Mouse (Mus musculus): ENCODE data around the gene Fam57a. TPM values are rescaled to one million over a fixed set of nuclear protein-coding genes. Genes with fewer than 3 reads are reported as not detected.

Gene Fam57a
- polyA plus RNA-seq, 1 experiment = 13.6 TPM

DNA sequence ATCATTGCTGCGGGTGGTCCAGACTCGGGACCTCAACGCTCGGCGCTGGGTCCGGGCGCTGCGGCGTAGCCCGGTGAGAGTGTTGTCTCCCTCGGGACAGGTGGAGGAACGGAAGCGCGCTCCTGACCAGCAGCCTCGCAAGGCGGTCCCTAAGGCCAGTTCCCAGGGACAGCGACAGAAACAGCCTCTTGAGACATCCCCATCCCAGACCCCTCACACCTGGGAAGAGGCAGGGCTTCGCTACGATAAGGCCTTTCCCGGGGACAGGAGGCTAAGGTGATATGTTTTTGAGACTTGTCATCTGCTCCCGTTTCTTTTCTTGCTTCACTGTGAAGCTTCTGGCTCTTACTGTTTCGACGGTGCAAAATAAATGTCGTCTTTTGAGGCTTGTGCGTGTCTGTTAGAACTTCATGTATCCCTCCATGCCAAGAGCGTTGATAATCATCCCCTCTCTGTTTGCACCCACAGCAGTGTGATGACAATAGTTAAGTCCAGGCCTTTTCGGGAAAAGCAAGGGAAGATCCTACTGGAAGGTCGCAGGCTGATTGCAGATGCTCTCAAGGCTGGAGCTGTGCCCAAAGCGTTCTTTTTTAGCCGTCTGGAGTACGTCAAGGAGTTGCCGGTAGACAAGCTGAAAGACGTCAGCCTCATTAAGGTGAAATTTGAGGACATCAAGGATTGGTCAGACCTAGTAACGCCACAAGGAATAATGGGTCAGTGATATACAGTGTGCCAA is 64.5 kb downstream of the Fam57a start:
- H3K36me3 ChIP-seq (ENCODE audit: control insufficient read depth, insufficient read depth, low read length) = peaks cover 19% of the 10 kb centered on the region
- no peak overlapping the region for H3K27ac ChIP-seq (ENCODE audit: insufficient read depth, low read depth, low read length)
- peak overlapping the region; percentile 97 for H3K4me3 ChIP-seq (ENCODE audit: low read depth, low read length)
- no peaks in the 10 kb centered on the region for H3K27me3 ChIP-seq (ENCODE audit: control insufficient read depth, insufficient read depth, low read length)
- 1% methylated on average over 34 of the region's 34 CpGs for WGBS
- H3K4me1 ChIP-seq (ENCODE audit: control insufficient read depth, insufficient read depth, insufficient read length, low read length) = no peaks in the 10 kb centered on the region; the same call in 1 of the 2 replicates
- TF ChIP-seq POLR2A (IDR thresholded peaks at IDR 0.05; ENCODE audit: low read depth, low read length) (no peak; the same call in 1 of the 2 replicates), CTCF (IDR thresholded peaks at IDR 0.05; ENCODE audit: extremely low read depth, insufficient read length, insufficient replicate concordance, low read depth, low read length) (no peak)

GRCm38 (mm10) chr11:76246439-76246838 is 67.0 kb downstream of the Fam57a start:
- H3K36me3 ChIP-seq (ENCODE audit: control insufficient read depth, insufficient read depth, low read length) = peaks cover 25% of the 10 kb centered on the region
- H3K4me1 ChIP-seq (ENCODE audit: control insufficient read depth, insufficient read depth, insufficient read length, low read length) = no peaks in the 10 kb centered on the region; the same call in 1 of the 2 replicates
- TF ChIP-seq POLR2A (IDR thresholded peaks at IDR 0.05; ENCODE audit: low read depth, low read length) (no peak), CTCF (IDR thresholded peaks at IDR 0.05; ENCODE audit: extremely low read depth, insufficient read length, insufficient replicate concordance, low read depth, low read length) (no peak)
- H3K27me3 ChIP-seq (ENCODE audit: control insufficient read depth, insufficient read depth, low read length) = no peaks in the 10 kb centered on the region
- H3K27ac ChIP-seq (ENCODE audit: insufficient read depth, low read depth, low read length) = no peak overlapping the region
- no peak overlapping the region for H3K4me3 ChIP-seq (ENCODE audit: low read depth, low read length)

DNA sequence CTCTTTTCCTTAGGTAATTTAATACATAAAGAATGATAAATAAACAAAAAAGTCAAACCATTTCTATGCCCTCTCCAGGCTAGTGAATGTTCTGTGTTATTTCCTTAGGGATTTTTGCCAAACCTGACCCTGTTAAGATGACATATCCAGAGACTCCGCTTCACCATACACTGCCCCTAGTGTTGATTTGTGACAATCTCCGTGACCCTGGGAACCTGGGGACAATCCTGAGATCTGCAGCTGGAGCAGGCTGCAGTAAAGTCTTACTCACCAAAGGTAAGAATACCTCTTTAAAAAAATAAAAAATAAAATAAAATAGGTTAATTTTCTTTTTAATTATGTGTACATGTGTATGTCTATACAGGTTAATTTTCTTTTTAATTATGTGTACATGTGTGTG is 67.8 kb downstream of the Fam57a start:
- no peak for TF ChIP-seq CTCF (IDR thresholded peaks at IDR 0.05; ENCODE audit: extremely low read depth, insufficient read length, insufficient replicate concordance, low read depth, low read length)
- TF ChIP-seq POLR2A (IDR thresholded peaks at IDR 0.05; ENCODE audit: low read depth, low read length) = no peak
- no peak overlapping the region for H3K27ac ChIP-seq (ENCODE audit: insufficient read depth, low read depth, low read length)
- H3K4me3 ChIP-seq (ENCODE audit: low read depth, low read length) = no peak overlapping the region
- no peaks in the 10 kb centered on the region for H3K27me3 ChIP-seq (ENCODE audit: control insufficient read depth, insufficient read depth, low read length)
- H3K36me3 ChIP-seq (ENCODE audit: control insufficient read depth, insufficient read depth, low read length) = peaks cover 25% of the 10 kb centered on the region
- 39% methylated on average over 2 of the region's 2 CpGs for WGBS
- H3K4me1 ChIP-seq (ENCODE audit: control insufficient read depth, insufficient read depth, insufficient read length, low read length) = no peaks in the 10 kb centered on the region; the same call in 1 of the 2 replicates

GRCm38 (mm10) chr11:76252036-76252435 is 72.6 kb downstream of the Fam57a start:
- Histone ChIP-seq H3K27me3 (ENCODE audit: control insufficient read depth, insufficient read depth, low read length) (no peaks in the 10 kb centered on the region), H3K36me3 (ENCODE audit: control insufficient read depth, insufficient read depth, low read length) (peaks cover 25% of the 10 kb centered on the region), H3K27ac (ENCODE audit: insufficient read depth, low read depth, low read length) (no peak overlapping the region), H3K4me3 (ENCODE audit: low read depth, low read length) (no peak overlapping the region), H3K4me1 (ENCODE audit: control insufficient read depth, insufficient read depth, insufficient read length, low read length) (no peaks in the 10 kb centered on the region)
- TF ChIP-seq POLR2A (IDR thresholded peaks at IDR 0.05; ENCODE audit: low read depth, low read length) = no peak
- no peak for TF ChIP-seq CTCF (IDR thresholded peaks at IDR 0.05; ENCODE audit: extremely low read depth, insufficient read length, insufficient replicate concordance, low read depth, low read length)
- 50% methylated on average over 3 of the region's 3 CpGs for WGBS

- no peaks in the 10 kb centered on the region for H3K27me3 ChIP-seq (ENCODE audit: control insufficient read depth, insufficient read depth, low read length)
- no peak for TF ChIP-seq POLR2A (IDR thresholded peaks at IDR 0.05; ENCODE audit: low read depth, low read length)
- peak; percentile 96; the same call in 1 of the 2 replicates for TF ChIP-seq CTCF (IDR thresholded peaks at IDR 0.05; ENCODE audit: extremely low read depth, insufficient read length, insufficient replicate concordance, low read depth, low read length)
- H3K4me3 ChIP-seq (ENCODE audit: low read depth, low read length) = no peak overlapping the region
- 0 out of 2 replicates have a peak overlapping the region, but pooled peaks have one; percentile 8 for H3K27ac ChIP-seq (ENCODE audit: insufficient read depth, low read depth, low read length)
- WGBS = 66% methylated on average over 5 of the region's 5 CpGs
- peaks cover 22% of the 10 kb centered on the region for H3K36me3 ChIP-seq (ENCODE audit: control insufficient read depth, insufficient read depth, low read length)
- no peaks in the 10 kb centered on the region for H3K4me1 ChIP-seq (ENCODE audit: control insufficient read depth, insufficient read depth, insufficient read length, low read length)
Measured at GRCm38 (mm10) chr11:76253145-76253917, 73.9 kb downstream of the Fam57a start.

DNA sequence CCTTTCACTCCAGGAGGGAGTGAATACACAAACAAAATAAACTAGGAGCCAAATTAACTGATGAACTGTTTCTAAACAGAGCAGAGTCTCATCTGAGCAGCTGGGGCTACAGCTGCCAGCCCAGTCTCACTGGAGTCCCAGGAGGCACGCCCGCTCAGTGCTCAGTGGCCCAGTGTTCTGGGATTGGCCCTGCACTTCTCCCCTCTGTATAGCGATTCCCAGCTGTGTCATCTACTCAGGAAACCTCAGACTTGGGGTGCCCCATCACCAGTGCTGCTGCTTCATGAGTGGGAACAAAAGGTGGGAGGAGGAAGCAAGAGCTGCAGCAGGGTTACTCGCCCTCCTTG is 74.4 kb downstream of the Fam57a start:
- H3K27ac ChIP-seq (ENCODE audit: insufficient read depth, low read depth, low read length) = peak overlapping the region; percentile 14; the same call in 1 of the 2 replicates
- TF ChIP-seq POLR2A (IDR thresholded peaks at IDR 0.05; ENCODE audit: low read depth, low read length) (no peak), CTCF (IDR thresholded peaks at IDR 0.05; ENCODE audit: extremely low read depth, insufficient read length, insufficient replicate concordance, low read depth, low read length) (no peak)

GRCm38 (mm10) chr11:76255431-76256001 is 76.0 kb downstream of the Fam57a start:
- no peak overlapping the region for H3K4me3 ChIP-seq (ENCODE audit: low read depth, low read length)
- no peaks in the 10 kb centered on the region; the same call in 1 of the 2 replicates for H3K4me1 ChIP-seq (ENCODE audit: control insufficient read depth, insufficient read depth, insufficient read length, low read length)
- no peak for TF ChIP-seq POLR2A (IDR thresholded peaks at IDR 0.05; ENCODE audit: low read depth, low read length)
- TF ChIP-seq CTCF (IDR thresholded peaks at IDR 0.05; ENCODE audit: extremely low read depth, insufficient read length, insufficient replicate concordance, low read depth, low read length) = no peak
- H3K27ac ChIP-seq (ENCODE audit: insufficient read depth, low read depth, low read length) = no peak overlapping the region; the same call in 1 of the 2 replicates
- whole genome bisulfite sequencing = 49% methylated on average over 4 of the region's 4 CpGs
- H3K36me3 ChIP-seq (ENCODE audit: control insufficient read depth, insufficient read depth, low read length) = peaks cover 4% of the 10 kb centered on the region; the same call in 1 of the 2 replicates
- no peaks in the 10 kb centered on the region for H3K27me3 ChIP-seq (ENCODE audit: control insufficient read depth, insufficient read depth, low read length)

More for the DNA sequence above, 74.4 kb downstream of the Fam57a start:
- WGBS = 81% methylated on average over 4 of the region's 4 CpGs
- H3K4me3 ChIP-seq (ENCODE audit: low read depth, low read length) = no peak overlapping the region
- no peaks in the 10 kb centered on the region for H3K27me3 ChIP-seq (ENCODE audit: control insufficient read depth, insufficient read depth, low read length)
- H3K36me3 ChIP-seq (ENCODE audit: control insufficient read depth, insufficient read depth, low read length) = peaks cover 16% of the 10 kb centered on the region
- no peaks in the 10 kb centered on the region for H3K4me1 ChIP-seq (ENCODE audit: control insufficient read depth, insufficient read depth, insufficient read length, low read length)
